Mouse (Mus musculus) embryonic facial prominence, embryonic 12.5 days (tissue): ENCODE results near the gene Btaf1. TPM values are rescaled to one million over a fixed set of nuclear protein-coding genes. Genes with fewer than 3 reads are reported as not detected.

ENCODE experiments used
- ATAC-seq: fragments of 200-750 bp; cut with Nextera tagmentation; 2 replicates; pipeline ENCODE4 v1.8.0; 2017; ENCODE audit not compliant: insufficient number of reproducible peaks, insufficient read depth, low FRiP score, low TSS enrichment
- H3K27ac ChIP-seq: fragments of 300-500 bp; sonication (generic); 2 replicates; pipeline ENCODE4 v1.5.1; 2016; ENCODE audit warnings: mild to moderate bottlenecking
- H3K27me3 ChIP-seq: fragments of 300-500 bp; sonication (generic); 2 replicates; pipeline ENCODE4 v1.6.1; 2016; ENCODE audit warnings: mild to moderate bottlenecking, moderate library complexity
- H3K36me3 ChIP-seq: fragments of 300-500 bp; sonication (generic); 2 replicates; pipeline ENCODE4 v1.6.1; 2016; ENCODE audit warnings: mild to moderate bottlenecking
- H3K4me1 ChIP-seq: fragments of 300-500 bp; sonication (generic); 2 replicates; pipeline ENCODE4 v1.6.1; 2016
- H3K4me2 ChIP-seq: fragments of 300-500 bp; sonication (generic); replicated peaks from 2 replicates; pipeline ENCODE4 v1.6.1; 2016; ENCODE audit warnings: mild to moderate bottlenecking, moderate library complexity
- H3K4me3 ChIP-seq: fragments of 300-500 bp; sonication (generic); 2 replicates; pipeline ENCODE4 v1.5.1; 2016; ENCODE audit warnings: mild to moderate bottlenecking
- H3K9ac ChIP-seq: fragments of 300-500 bp; sonication (generic); 2 replicates; pipeline ENCODE4 v1.6.1; 2016; ENCODE audit warnings: mild to moderate bottlenecking, moderate library complexity
- H3K9me3 ChIP-seq: fragments of 300-500 bp; sonication (generic); 2 replicates; pipeline ENCODE4 v1.6.1; 2016; ENCODE audit warnings: mild to moderate bottlenecking, moderate library complexity
- WGBS: fragments of 180-500 bp; shearing (Covaris S2); methylation state at CpG from one replicate; pipeline ENCODE4 v1.1.7; 2016; 5-methylcytosine and 5-hydroxymethylcytosine counted together
- polyA plus RNA-seq: library from polyadenylated mRNA; unstranded; fragments of >200 nt; fragmentation: Nextera tagmentation; extraction: Ambion mirVana; gene quantifications from 2 replicates; pipeline ENCODE4 v1.2.1, GENCODE M21; 2016

The Btaf1 gene
- polyA plus RNA-seq, 1 experiment from 2014 or later = 16.0 TPM

DNA sequence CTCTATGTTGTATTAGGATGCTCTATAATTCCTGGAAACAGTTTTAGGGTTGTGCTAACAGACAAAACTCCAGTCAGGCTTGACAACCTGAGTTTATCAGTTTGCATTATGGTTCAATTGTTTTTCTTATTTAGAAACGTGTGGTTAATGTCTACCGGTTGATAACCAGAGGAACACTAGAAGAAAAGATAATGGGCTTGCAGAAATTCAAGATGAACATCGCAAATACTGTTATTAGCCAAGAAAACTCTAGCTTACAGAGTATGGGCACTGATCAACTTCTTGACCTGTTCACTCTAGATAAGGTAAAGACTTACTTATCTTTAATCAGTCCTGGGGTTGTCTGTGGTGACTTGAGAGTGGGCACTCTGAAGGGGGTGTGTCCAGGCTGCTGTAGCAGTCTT is 84.0 kb downstream of the Btaf1 start:
- no peak overlapping the region for H3K4me3 ChIP-seq
- H3K9me3 ChIP-seq = no peaks in the 10 kb centered on the region
- H3K27ac ChIP-seq = no peak overlapping the region
- ATAC-seq = no peak
- no peak overlapping the region for H3K9ac ChIP-seq
- 93% methylated on average over 3 of the region's 3 CpGs for WGBS
- H3K4me2 ChIP-seq = no peak overlapping the region
- no peaks in the 10 kb centered on the region for H3K27me3 ChIP-seq
- no peaks in the 10 kb centered on the region for H3K4me1 ChIP-seq
- H3K36me3 ChIP-seq = peaks cover 78% of the 10 kb centered on the region

DNA sequence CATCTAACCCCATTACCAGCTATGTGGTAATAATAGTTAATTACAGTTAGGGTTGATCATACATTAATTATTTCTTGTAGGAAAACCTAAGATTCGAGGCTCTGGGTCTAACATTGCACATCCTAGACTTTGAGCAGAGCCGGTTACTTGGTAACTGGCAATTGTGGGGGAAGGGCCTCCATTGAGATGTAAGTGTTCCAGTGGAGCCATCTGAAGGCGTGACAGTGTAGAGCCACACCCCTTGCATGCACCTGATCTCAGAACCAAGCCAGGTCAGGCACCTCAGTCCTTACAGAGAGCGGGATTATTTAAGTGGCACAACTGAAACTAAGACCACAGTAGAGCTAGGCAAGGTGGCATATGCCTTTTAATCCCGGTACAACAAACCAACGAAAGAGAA is 87.6 kb downstream of the Btaf1 start:
- no peak overlapping the region for H3K4me2 ChIP-seq
- peaks cover 55% of the 10 kb centered on the region for H3K36me3 ChIP-seq
- no peak for ATAC-seq
- H3K27me3 ChIP-seq = no peaks in the 10 kb centered on the region
- no peak overlapping the region for H3K27ac ChIP-seq
- no peak overlapping the region for H3K9ac ChIP-seq
- H3K4me3 ChIP-seq = no peak overlapping the region
- 90% methylated on average over 6 of the region's 6 CpGs for WGBS
- H3K9me3 ChIP-seq = peaks cover 8% of the 10 kb centered on the region; the same call in 1 of the 2 replicates
- no peaks in the 10 kb centered on the region for H3K4me1 ChIP-seq

DNA sequence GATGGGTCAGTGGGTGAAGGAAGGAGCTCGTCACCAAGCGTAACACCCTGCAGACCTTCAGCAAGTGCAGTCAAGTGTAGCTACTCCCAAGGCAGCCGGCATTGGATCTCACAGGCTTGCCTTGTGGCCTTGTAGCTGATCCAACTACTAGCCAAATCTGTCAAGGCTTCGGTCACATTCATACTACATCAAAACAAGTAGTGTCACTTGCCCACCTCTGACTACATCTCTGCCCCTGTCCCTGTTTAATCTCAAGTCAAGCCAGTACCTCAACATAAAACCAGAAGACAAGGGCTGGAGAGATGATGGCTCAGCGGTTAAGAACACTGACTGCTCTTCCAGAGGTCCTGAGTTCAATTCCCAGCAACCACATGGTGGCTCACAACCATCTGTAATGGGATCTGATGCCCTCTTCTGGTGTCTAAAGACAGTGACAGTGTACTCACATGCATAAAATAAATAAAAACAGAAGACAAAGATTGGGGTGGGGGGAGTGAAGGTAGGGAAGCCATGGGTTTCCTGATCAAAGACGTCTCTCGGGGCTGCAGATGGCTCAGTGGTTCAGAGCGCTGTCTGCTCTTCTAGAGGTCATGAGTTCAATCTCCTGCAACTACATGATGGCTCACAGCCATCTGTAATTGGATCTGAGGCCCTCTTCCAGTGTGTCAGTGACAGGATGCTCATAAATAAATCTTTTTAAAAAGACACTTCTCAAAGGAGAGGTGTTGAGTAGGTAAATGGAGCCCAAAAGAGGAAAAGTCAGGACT is 88.5 kb downstream of the Btaf1 start:
- Histone ChIP-seq H3K4me1 (no peaks in the 10 kb centered on the region), H3K9ac (no peak overlapping the region), H3K4me3 (no peak overlapping the region), H3K4me2 (no peak overlapping the region), H3K9me3 (peaks cover 8% of the 10 kb centered on the region; the same call in 1 of the 2 replicates), H3K36me3 (peaks cover 47% of the 10 kb centered on the region), H3K27ac (no peak overlapping the region), H3K27me3 (no peaks in the 10 kb centered on the region)
- ATAC-seq = no peak
- 90% methylated on average over 8 of the region's 8 CpGs for WGBS

- H3K27me3 ChIP-seq = no peaks in the 10 kb centered on the region
- H3K4me1 ChIP-seq = no peaks in the 10 kb centered on the region
- H3K36me3 ChIP-seq = peaks cover 24% of the 10 kb centered on the region
- H3K9ac ChIP-seq = no peak overlapping the region
- H3K4me3 ChIP-seq = no peak overlapping the region
- WGBS = 91% methylated on average over 6 of the region's 6 CpGs
- H3K27ac ChIP-seq = no peak overlapping the region
- ATAC-seq = no peak
- no peak overlapping the region for H3K4me2 ChIP-seq
- peaks cover 8% of the 10 kb centered on the region; the same call in 1 of the 2 replicates for H3K9me3 ChIP-seq
These were observed 91.0 kb downstream of the Btaf1 start for GRCm38 (mm10) chr19:37016890-37017289.

DNA sequence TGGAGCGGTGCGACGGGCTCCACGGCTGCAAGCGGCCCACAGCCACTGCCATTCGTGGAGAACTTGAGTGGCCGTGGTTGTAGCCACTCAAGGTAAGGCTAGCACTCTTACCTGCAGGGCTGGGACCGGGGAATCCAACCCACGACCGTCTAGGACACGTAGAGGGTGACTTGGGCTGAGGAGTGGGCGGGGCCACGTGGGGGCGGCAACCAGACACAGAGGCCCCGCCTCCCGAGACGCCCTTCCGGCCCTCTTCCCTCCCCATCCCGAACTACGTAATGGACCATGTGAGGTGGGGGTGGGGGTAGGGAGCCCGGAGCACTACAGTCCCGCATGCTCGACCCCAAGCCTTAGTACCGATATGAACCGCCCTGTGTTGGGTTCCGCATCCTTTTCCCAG is 92.5 kb downstream of the Btaf1 start:
- Histone ChIP-seq H3K4me1 (no peaks in the 10 kb centered on the region), H3K27me3 (no peaks in the 10 kb centered on the region), H3K4me2 (peak overlapping the region; percentile 54), H3K36me3 (peaks cover 10% of the 10 kb centered on the region), H3K9me3 (peaks cover 8% of the 10 kb centered on the region; the same call in 1 of the 2 replicates), H3K9ac (0 out of 2 replicates have a peak overlapping the region, but pooled peaks have one; percentile 19), H3K27ac (peak overlapping the region; percentile 57; the same call in 1 of the 2 replicates), H3K4me3 (peak overlapping the region; percentile 41)
- ATAC-seq = peak; percentile 92
- 4% methylated on average over 26 of the region's 26 CpGs for WGBS

DNA sequence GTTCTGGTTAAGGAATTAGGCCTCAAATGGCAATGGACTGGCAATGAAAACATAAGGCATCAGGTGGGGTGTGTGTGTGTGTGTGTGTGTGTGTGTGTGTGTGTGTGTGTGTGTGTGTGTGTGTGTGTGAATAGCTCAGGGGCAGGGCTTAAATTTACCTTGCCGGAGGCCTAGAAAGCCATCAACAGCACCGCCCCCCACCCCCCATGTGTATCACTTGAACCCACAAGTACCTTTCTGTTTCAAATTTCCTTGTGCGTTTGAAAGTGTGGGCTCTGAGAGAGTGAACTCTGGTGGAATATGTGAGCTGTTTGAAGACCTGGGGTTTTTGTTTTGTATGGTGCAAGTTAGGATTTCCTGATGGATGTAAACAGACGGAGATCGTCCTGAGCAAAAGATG is 93.1 kb downstream of the Btaf1 start:
- H3K4me1 ChIP-seq = no peaks in the 10 kb centered on the region
- H3K36me3 ChIP-seq = peaks cover 5% of the 10 kb centered on the region
- H3K9ac ChIP-seq = no peak overlapping the region
- ATAC-seq = no peak
- 41% methylated on average over 5 of the region's 5 CpGs for WGBS
- no peaks in the 10 kb centered on the region for H3K27me3 ChIP-seq
- peaks cover 8% of the 10 kb centered on the region; the same call in 1 of the 2 replicates for H3K9me3 ChIP-seq
- no peak overlapping the region for H3K27ac ChIP-seq
- H3K4me3 ChIP-seq = peak overlapping the region; percentile 41
- peak overlapping the region; percentile 54 for H3K4me2 ChIP-seq

- Histone ChIP-seq H3K9me3 (peaks cover 8% of the 10 kb centered on the region; the same call in 1 of the 2 replicates), H3K27ac (no peak overlapping the region), H3K9ac (no peak overlapping the region), H3K4me2 (no peak overlapping the region), H3K4me1 (no peaks in the 10 kb centered on the region), H3K36me3 (no peaks in the 10 kb centered on the region), H3K4me3 (no peak overlapping the region), H3K27me3 (no peaks in the 10 kb centered on the region)
- no peak; the same call in 1 of the 2 replicates for ATAC-seq
- whole genome bisulfite sequencing = 69% methylated on average over 5 of the region's 5 CpGs
These were observed 94.7 kb downstream of the Btaf1 start for GRCm38 (mm10) chr19:37020531-37020930.

GRCm38 (mm10) chr19:37020951-37021350 is 95.1 kb downstream of the Btaf1 start:
- Histone ChIP-seq H3K4me1 (no peaks in the 10 kb centered on the region), H3K27me3 (no peaks in the 10 kb centered on the region), H3K4me2 (no peak overlapping the region), H3K9me3 (peaks cover 8% of the 10 kb centered on the region; the same call in 1 of the 2 replicates), H3K9ac (no peak overlapping the region), H3K27ac (no peak overlapping the region), H3K4me3 (no peak overlapping the region), H3K36me3 (no peaks in the 10 kb centered on the region)
- ATAC-seq = no peak
- WGBS = 87% methylated on average over 11 of the region's 11 CpGs

GRCm38 (mm10) chr19:37022146-37022545 is 96.3 kb downstream of the Btaf1 start:
- H3K27ac ChIP-seq = no peak overlapping the region
- H3K36me3 ChIP-seq = no peaks in the 10 kb centered on the region
- no peak overlapping the region for H3K4me2 ChIP-seq
- no peak overlapping the region for H3K4me3 ChIP-seq
- no peaks in the 10 kb centered on the region for H3K4me1 ChIP-seq
- WGBS = 89% methylated on average over 5 of the region's 5 CpGs
- H3K9me3 ChIP-seq = no peaks in the 10 kb centered on the region
- H3K9ac ChIP-seq = no peak overlapping the region
- H3K27me3 ChIP-seq = no peaks in the 10 kb centered on the region
- ATAC-seq = no peak

- no peak overlapping the region for H3K4me2 ChIP-seq
- no peaks in the 10 kb centered on the region for H3K4me1 ChIP-seq
- 78% methylated on average over 13 of the region's 13 CpGs for WGBS
- H3K9me3 ChIP-seq = no peaks in the 10 kb centered on the region
- no peak overlapping the region for H3K27ac ChIP-seq
- H3K4me3 ChIP-seq = no peak overlapping the region
- no peak overlapping the region for H3K9ac ChIP-seq
- H3K27me3 ChIP-seq = no peaks in the 10 kb centered on the region
- no peaks in the 10 kb centered on the region for H3K36me3 ChIP-seq
- no peak for ATAC-seq
These were observed 100.0 kb downstream of the Btaf1 start for GRCm38 (mm10) chr19:37025839-37026319.

DNA sequence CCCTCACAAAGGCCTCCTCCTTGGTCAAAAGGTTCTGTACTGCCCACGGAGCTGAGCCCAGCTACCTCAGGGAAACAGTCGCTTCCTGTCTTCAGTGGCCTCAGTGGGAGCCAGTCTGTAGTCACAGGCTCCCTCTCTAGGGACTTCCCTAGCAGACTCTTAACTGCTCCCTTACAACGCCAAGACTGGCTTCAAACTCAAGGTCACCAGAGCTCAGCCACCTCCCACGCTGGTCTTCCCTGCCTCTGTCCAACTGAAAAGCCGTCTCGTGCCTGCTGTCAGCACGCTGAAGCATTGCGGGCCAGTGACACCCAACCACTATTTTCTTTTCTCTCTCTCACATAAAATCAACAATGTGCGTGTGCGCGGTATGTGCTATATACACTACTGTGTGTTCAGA is 100.5 kb downstream of the Btaf1 start:
- Histone ChIP-seq H3K4me3 (no peak overlapping the region), H3K27me3 (no peaks in the 10 kb centered on the region), H3K9me3 (no peaks in the 10 kb centered on the region), H3K4me2 (no peak overlapping the region), H3K27ac (no peak overlapping the region), H3K36me3 (no peaks in the 10 kb centered on the region), H3K9ac (no peak overlapping the region), H3K4me1 (no peaks in the 10 kb centered on the region)
- WGBS = 74% methylated on average over 11 of the region's 11 CpGs
- ATAC-seq = no peak

DNA sequence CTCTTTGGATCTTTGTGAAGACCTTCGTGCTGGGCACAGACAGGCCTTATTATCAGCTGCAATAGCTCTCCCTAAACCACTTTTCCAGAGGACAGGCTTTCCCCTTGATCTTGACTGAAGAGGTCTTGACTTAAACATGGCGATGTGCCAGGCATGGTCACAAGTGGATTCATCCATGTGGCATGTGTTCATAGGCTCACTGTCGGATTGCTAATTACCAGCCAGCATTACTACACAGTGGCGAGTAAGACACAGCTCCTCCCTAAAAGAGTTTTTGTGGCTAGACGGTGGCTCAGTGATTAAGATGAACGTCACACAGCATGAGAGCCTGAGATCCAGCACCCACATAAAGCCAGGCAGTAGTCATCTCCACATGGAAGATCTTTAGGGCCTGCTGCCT is 103.9 kb downstream of the Btaf1 start:
- no peaks in the 10 kb centered on the region for H3K27me3 ChIP-seq
- H3K4me1 ChIP-seq = no peaks in the 10 kb centered on the region
- H3K4me3 ChIP-seq = no peak overlapping the region
- no peak for ATAC-seq
- 80% methylated on average over 6 of the region's 6 CpGs for WGBS
- no peak overlapping the region for H3K27ac ChIP-seq
- H3K9ac ChIP-seq = no peak overlapping the region
- H3K36me3 ChIP-seq = no peaks in the 10 kb centered on the region
- no peak overlapping the region for H3K4me2 ChIP-seq
- H3K9me3 ChIP-seq = no peaks in the 10 kb centered on the region
